Mouse (Mus musculus): Measurements from ENCODE around the gene Masp1. TPM values are rescaled to one million over a fixed set of nuclear protein-coding genes. Genes with fewer than 3 reads are reported as not detected.

The Masp1 gene
- total and polyA plus RNA-seq, 3 experiments, result 0.11 to 0.34 TPM; not detected in 1

- no peaks in the 10 kb centered on the region for H3K27me3 ChIP-seq (replicated peaks)
- TF ChIP-seq SMC3 (IDR thresholded peaks at IDR 0.05; ENCODE audit: low read depth, low read length), result no peak
- TF ChIP-seq EP300 (IDR thresholded peaks at IDR 0.05; ENCODE audit: low read length), result no peak
- TF ChIP-seq MAZ (IDR thresholded peaks at IDR 0.05; ENCODE audit: low read depth, low read length), result no peak
- no peak for TF ChIP-seq RCOR1 (conservative IDR thresholded peaks at IDR 0.05; ENCODE audit: low read depth, low read length)
- TF ChIP-seq CHD2 (IDR thresholded peaks at IDR 0.05; ENCODE audit: low read length), result no peak
- TF ChIP-seq MEF2A (IDR thresholded peaks at IDR 0.05; ENCODE audit: borderline replicate concordance, low read depth, low read length), result no peak
- no peak for TF ChIP-seq MAX (IDR thresholded peaks at IDR 0.05; ENCODE audit: low read length)
- no peak for TF ChIP-seq TCF12 (IDR thresholded peaks at IDR 0.05; ENCODE audit: low read depth, low read length)
- TF ChIP-seq ELF1 (IDR thresholded peaks at IDR 0.05; ENCODE audit: low read depth, low read length), result no peak
- TF ChIP-seq USF1 (IDR thresholded peaks at IDR 0.05; ENCODE audit: low read depth, low read length), result no peak
- TF ChIP-seq E2F4 (IDR thresholded peaks at IDR 0.05; ENCODE audit: insufficient replicate concordance, low read depth, low read length), result no peak
- TF ChIP-seq RAD21 (IDR thresholded peaks at IDR 0.05; ENCODE audit: low read depth, low read length), result no peak
- TF ChIP-seq JUND (conservative IDR thresholded peaks at IDR 0.05; ENCODE audit: low read depth, low read length), result no peak
- no peak for TF ChIP-seq MXI1 (IDR thresholded peaks at IDR 0.05; ENCODE audit: low read depth, low read length)
- no peak for TF ChIP-seq UBTF (IDR thresholded peaks at IDR 0.05; ENCODE audit: low read depth, low read length)
- no peak for TF ChIP-seq MAFK (IDR thresholded peaks at IDR 0.05; ENCODE audit: insufficient replicate concordance, low read length)
- no peak for TF ChIP-seq CHD1 (IDR thresholded peaks at IDR 0.05; ENCODE audit: low read depth, low read length)
- TF ChIP-seq CTCF (conservative IDR thresholded peaks at IDR 0.05 in 1 of 2, IDR thresholded peaks at IDR 0.05 in 1 of 2; ENCODE audit: low read depth in 2 of 2, low read length in 2 of 2), result no peak
- TF ChIP-seq NRF1 (IDR thresholded peaks at IDR 0.05; ENCODE audit: low read depth, low read length), result no peak
- no peak overlapping the region for H3K4me3 ChIP-seq (replicated peaks in 1 of 3; ENCODE audit: low read depth in 2 of 3, low read length in 2 of 3, poor library complexity in 1 of 3)
- H3K79me2 ChIP-seq (replicated peaks; ENCODE audit: control insufficient read depth, extremely low read depth, insufficient read depth, poor library complexity, severe bottlenecking), result no peaks in the 10 kb centered on the region
- dilution Hi-C loops (cut with MboI; ENCODE audit: extremely low pct_ligation_motif_present, extremely low pct_unique_long_range_greater_than_20kb, low sequenced_read_pairs), result no loop called here
- in situ Hi-C loops (cut with MboI; ENCODE audit: low pct_ligation_motif_present, low pct_unique_long_range_greater_than_20kb, low sequenced_read_pairs), result no loop called here
- no peak overlapping the region for H3K4me2 ChIP-seq (ENCODE audit: insufficient read depth, low read depth, poor library complexity, severe bottlenecking)
- H3K4me1 ChIP-seq (ENCODE audit: control insufficient read depth in 1 of 2, insufficient read depth in 2 of 2), result no peaks in the 10 kb centered on the region
- DNase-seq (ENCODE audit: extremely low read depth), result no peak
- no peak overlapping the region for H3K27ac ChIP-seq (ENCODE audit: insufficient read depth, low read depth)
- no peaks in the 10 kb centered on the region for H3K9me3 ChIP-seq (replicated peaks; ENCODE audit: low read length)
- no peaks in the 10 kb centered on the region for H3K36me3 ChIP-seq (replicated peaks in 1 of 2; ENCODE audit: control insufficient read depth in 1 of 2, insufficient read depth in 1 of 2, low read length in 1 of 2)
- no peak overlapping the region for H3K9ac ChIP-seq (ENCODE audit: insufficient read depth, low read depth)
Observed at GRCm38 (mm10) chr16:23533707-23534106, 13.1 kb upstream of the Masp1 start.

- no peak overlapping the region for H3K9ac ChIP-seq (ENCODE audit: insufficient read depth, low read depth)
- H3K27ac ChIP-seq (ENCODE audit: insufficient read depth, low read depth), result no peak overlapping the region
- no peak for DNase-seq (ENCODE audit: extremely low read depth)
- no peaks in the 10 kb centered on the region for H3K27me3 ChIP-seq (replicated peaks)
- dilution Hi-C loops (cut with MboI; ENCODE audit: extremely low pct_ligation_motif_present, extremely low pct_unique_long_range_greater_than_20kb, low sequenced_read_pairs), result no loop called here
- H3K79me2 ChIP-seq (replicated peaks; ENCODE audit: control insufficient read depth, extremely low read depth, insufficient read depth, poor library complexity, severe bottlenecking), result no peaks in the 10 kb centered on the region
- no peak overlapping the region for H3K4me2 ChIP-seq (ENCODE audit: insufficient read depth, low read depth, poor library complexity, severe bottlenecking)
- no peaks in the 10 kb centered on the region for H3K36me3 ChIP-seq (replicated peaks in 1 of 2; ENCODE audit: control insufficient read depth in 1 of 2, insufficient read depth in 1 of 2, low read length in 1 of 2)
- TF ChIP-seq ZKSCAN1 (IDR thresholded peaks at IDR 0.05; ENCODE audit: borderline replicate concordance, low read depth, low read length), result no peak
- no peak for TF ChIP-seq EP300 (IDR thresholded peaks at IDR 0.05; ENCODE audit: low read length)
- no peak for TF ChIP-seq JUN (IDR thresholded peaks at IDR 0.05; ENCODE audit: insufficient read depth, low read depth, low read length)
- no peak for TF ChIP-seq RCOR1 (conservative IDR thresholded peaks at IDR 0.05; ENCODE audit: low read depth, low read length)
- no peak for TF ChIP-seq UBTF (IDR thresholded peaks at IDR 0.05; ENCODE audit: low read depth, low read length)
- no peak for TF ChIP-seq ETS1 (conservative IDR thresholded peaks at IDR 0.05; ENCODE audit: low read depth, low read length)
- no peak for TF ChIP-seq NELFE (IDR thresholded peaks at IDR 0.05; ENCODE audit: low read depth, low read length)
- no peak for TF ChIP-seq JUND (conservative IDR thresholded peaks at IDR 0.05; ENCODE audit: low read depth, low read length)
- TF ChIP-seq RAD21 (IDR thresholded peaks at IDR 0.05; ENCODE audit: low read depth, low read length), result no peak
- no peak for TF ChIP-seq ZMIZ1 (IDR thresholded peaks at IDR 0.05; ENCODE audit: low read depth, low read length)
- no peak for TF ChIP-seq TCF12 (IDR thresholded peaks at IDR 0.05; ENCODE audit: low read depth, low read length)
- no peak for TF ChIP-seq MAFK (IDR thresholded peaks at IDR 0.05; ENCODE audit: insufficient replicate concordance, low read length)
- H3K4me3 ChIP-seq (replicated peaks in 1 of 3; ENCODE audit: low read depth in 2 of 3, low read length in 2 of 3, poor library complexity in 1 of 3), result no peak overlapping the region
- H3K9me3 ChIP-seq (replicated peaks; ENCODE audit: low read length), result peaks cover 6% of the 10 kb centered on the region
- in situ Hi-C loops (cut with MboI; ENCODE audit: low pct_ligation_motif_present, low pct_unique_long_range_greater_than_20kb, low sequenced_read_pairs), result no loop called here
- peaks cover 0 to 7% of the 10 kb centered on the region in 2 experiments; a peak in 2 of 4 replicates for H3K4me1 ChIP-seq (ENCODE audit: control insufficient read depth in 1 of 2, insufficient read depth in 2 of 2)
Observed at GRCm38 (mm10) chr16:23529186-23529585, 8.6 kb upstream of the Masp1 start.
